Mouse (Mus musculus): ENCODE results near the gene Rab31.

Rab31 gene

GRCm38 (mm10) chr17:65703527-65704391, 68.8 kb downstream of the Rab31 start:
- in situ Hi-C loops (cut with MboI), result no loop called here

DNA sequence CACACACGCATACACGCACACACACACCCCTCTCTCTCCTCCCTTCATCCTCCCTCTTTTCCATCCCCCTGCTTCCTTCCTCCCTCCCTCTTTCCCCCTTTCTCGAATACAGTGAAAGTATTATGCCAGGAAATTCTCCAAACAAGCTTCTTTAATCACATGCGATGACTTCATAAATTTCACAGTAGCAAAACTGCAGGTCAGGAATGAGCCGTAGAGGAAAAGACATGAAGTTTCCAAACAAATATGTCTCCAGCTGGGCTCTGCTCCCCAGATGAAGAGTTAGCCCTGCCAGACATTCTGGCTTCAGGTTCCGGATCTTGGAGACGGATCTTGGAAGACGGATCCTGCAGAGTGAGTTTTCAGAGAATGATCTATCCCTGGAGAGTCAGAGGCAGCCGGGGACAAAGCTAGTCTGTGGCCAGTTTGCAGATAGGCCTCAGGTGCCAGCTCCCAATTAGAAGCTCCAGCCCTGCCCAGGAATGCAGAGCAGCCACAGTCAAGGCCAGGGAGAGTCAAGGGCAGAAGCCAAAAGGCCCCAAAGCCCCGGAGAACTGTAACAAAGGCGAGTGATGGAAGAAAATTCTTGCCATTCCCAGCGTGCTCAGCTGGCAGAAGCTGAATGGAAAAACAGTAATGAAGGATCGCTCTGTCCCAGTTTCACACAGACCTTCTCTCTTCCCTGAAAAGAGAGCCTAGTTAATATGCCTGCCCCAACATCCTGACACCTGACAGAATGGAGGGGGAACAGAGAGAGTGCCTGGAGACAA, 70.6 kb downstream of the Rab31 start:
- in situ Hi-C loops (cut with MboI), result no loop called here

- in situ Hi-C loops (cut with MboI), result no loop called here
Measured at GRCm38 (mm10) chr17:65701356-65701755, 71.2 kb downstream of the Rab31 start.

DNA sequence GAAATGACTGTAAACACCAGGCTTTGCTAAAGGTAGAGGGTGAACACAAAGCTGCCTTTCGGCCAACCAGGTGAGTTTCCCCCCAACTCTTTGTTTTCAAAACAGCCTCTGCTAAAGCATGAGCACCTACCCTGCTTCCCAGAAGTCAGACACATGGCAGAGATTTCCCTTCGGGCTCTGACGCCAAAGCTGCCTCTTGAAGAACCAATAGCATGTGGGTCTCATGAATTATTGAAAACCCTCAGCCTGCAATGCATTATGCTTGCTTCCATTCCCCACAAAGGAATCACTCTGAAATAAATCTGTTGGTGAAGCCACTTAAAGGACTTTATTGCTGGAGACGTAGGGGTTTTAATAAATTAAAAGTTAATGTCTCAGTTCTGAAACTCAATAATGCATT, 72.5 kb downstream of the Rab31 start:
- in situ Hi-C loops (cut with MboI), result no loop called here

DNA sequence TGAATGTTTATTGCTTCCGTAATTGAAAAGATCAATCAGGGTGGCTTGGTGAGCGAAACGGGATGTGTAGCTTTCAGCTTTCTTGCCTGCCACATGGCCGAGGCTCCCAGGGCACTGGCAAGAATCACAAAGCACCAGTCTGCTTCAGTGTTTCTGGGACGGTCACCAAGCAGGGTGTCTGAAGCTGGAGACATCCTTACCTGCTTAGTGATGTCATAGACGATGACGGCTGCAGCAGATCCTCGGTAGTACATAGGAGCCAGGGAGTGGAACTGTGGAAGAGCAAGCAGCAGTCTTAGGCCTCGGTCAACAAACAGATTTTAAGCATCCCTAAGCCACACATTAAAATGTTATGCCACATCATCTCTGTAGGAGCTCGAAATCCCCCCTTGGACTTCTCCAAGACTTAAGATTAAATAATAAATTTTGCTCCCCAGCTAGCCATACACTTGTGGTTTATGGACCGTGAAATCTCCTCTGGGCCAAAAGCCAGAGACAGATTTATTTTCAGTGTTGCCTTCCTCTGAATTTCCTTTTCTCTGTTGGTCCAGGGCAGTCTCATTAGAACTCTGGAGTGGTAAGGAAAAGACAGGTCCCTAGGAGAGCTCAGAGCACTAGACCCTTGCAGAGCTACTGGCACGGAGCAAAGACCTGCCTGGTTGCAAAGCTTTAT, 74.6 kb downstream of the Rab31 start:
- in situ Hi-C loops (cut with MboI), result no loop called here

DNA sequence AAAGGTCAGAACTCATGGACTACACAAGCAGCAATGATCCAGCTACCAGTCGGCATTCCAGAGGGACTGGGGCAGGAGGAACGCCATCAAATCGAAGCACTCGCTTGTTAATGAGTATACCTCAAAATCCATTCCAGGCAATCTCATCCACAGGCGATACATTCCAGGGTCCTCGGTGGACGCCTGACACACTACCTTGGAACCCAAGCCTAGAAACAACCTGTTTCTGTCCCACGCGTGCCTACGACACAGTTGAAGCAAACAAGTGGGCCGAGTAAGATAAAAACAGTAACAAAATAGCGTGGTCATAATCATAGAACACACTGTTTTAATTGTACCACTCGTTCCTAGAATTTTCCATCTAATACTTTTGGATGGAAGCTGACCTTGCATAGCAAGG, 75.6 kb downstream of the Rab31 start:
- in situ Hi-C loops (cut with MboI), result no loop called here

- in situ Hi-C loops (cut with MboI), result no loop called here
Measured at GRCm38 (mm10) chr17:65692276-65692675, 80.3 kb downstream of the Rab31 start.

DNA sequence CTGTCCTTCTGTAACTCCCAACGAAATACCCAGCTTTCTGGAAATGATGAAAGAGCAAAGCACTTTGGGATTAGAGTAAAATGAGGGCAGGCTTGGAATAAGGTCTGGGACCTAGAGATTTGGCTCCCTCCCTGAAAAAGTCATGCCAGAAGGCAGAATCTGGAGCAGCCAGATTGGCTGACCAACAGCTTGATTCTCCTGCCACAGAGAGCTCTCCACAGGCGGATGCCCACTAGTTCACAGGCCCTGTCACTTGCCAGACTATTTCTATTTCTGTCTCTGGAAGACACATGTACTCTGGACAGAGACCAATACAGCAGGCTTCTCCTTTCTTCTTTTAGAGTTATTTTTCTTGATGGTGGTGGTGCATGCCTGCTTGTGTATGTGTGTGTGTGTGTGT, 88.8 kb downstream of the Rab31 start:
- in situ Hi-C loops (cut with MboI), result no loop called here

GRCm38 (mm10) chr17:65683316-65683715, 89.2 kb downstream of the Rab31 start:
- in situ Hi-C loops (cut with MboI), result no loop called here

GRCm38 (mm10) chr17:65682071-65682680, 90.4 kb downstream of the Rab31 start:
- in situ Hi-C loops (cut with MboI), result no loop called here

GRCm38 (mm10) chr17:65681516-65681915, 91.0 kb downstream of the Rab31 start:
- in situ Hi-C loops (cut with MboI), result no loop called here

GRCm38 (mm10) chr17:65680801-65681412, 91.6 kb downstream of the Rab31 start:
- in situ Hi-C loops (cut with MboI), result no loop called here

DNA sequence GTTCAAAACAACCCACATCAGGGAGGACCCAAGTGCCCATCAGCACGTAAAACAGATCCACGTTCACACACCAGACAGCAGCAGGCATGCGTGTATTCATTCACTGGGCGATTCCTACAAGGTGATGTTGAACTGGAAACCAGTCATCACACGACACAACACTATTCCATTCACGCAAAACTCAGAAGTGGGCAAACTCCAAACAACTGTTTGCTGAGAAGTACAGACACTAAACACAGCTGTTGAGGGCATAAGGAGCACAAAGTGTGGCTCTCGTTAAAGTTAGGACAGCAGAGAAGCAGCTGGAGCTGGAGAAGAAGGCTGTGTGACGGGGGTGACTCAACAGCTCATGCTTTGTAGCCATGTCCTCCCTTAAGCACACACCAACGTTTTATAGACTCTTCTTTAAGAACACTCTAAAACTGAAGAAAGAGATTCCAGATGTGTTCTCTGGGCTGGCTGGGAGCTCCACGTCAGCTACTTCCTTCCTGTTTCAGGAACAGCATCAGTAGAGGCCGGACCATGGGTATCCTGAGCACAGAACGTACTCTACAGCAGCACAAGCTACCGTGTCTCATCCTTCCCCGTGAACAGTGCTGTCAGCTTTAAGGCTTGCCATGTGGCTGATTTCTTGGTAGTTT, 92.6 kb downstream of the Rab31 start:
- in situ Hi-C loops (cut with MboI), result no loop called here

- in situ Hi-C loops (cut with MboI), result no loop called here
Measured at GRCm38 (mm10) chr17:65677742-65678141, 94.8 kb downstream of the Rab31 start.

GRCm38 (mm10) chr17:65676536-65676935, 96.0 kb downstream of the Rab31 start:
- in situ Hi-C loops (cut with MboI), result no loop called here

DNA sequence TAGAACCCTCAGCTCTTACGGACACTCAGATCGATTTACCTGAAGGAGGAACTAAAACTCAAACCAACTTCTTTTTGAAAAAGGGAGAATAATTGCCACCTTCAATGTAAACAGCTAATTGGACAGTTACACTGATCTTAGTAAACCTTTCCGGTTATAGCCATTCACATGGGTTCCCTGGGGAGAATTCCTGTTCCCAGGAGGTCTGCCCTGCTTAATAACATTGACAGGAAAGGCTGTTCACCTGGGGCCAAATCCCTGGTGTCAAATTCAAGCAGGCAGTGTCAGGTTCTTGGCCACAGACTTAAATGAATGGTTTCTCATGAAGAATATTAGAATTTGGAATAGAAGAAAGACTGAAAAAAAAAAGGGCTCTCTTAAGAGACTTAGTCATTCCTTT, 96.6 kb downstream of the Rab31 start:
- in situ Hi-C loops (cut with MboI), result no loop called here

DNA sequence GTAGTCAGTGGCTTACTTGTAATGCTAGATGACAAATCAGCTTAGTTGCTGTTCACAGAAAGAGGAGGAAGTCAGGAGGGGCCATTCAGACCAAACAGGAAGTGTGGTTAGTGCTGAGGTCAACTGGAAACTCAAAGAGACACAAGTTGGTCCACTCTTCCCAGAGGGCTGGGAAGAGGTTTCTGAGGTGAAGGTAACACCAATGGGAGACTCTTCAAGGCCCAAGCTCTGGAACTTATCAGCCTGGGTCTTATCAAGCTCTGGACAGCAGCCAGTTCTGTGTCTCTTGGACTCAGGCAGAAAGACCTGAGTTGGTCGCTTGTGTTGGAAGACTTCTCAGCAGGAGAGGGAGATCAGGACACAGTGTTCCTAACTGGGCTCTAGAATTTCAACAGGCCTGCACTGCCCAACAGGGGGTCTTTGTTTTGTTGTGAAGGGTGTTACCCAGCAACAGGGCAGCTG, 97.8 kb downstream of the Rab31 start:
- in situ Hi-C loops (cut with MboI), result no loop called here

- in situ Hi-C loops (cut with MboI), result no loop called here
Measured at GRCm38 (mm10) chr17:65672926-65673325, 99.6 kb downstream of the Rab31 start.

DNA sequence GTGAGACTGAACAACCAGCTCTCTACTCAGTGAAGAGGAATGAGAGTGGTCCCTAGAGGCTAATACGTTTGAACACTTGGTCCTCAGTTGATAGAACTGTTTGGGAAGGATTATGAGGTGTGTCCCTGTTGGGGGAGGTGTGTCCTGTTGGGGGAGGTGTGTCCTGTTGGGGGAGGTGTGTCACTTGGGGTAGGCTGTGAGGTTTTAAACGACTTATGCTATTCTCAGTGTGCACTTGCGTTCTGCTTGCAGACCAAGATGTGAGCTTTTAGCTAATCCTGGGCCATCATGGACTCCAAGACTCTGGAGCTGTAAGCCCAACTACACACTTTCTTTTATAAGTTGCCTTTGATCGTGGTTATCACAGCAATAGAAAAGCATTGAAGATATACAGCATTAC, 103.5 kb downstream of the Rab31 start:
- in situ Hi-C loops (cut with MboI), result no loop called here

DNA sequence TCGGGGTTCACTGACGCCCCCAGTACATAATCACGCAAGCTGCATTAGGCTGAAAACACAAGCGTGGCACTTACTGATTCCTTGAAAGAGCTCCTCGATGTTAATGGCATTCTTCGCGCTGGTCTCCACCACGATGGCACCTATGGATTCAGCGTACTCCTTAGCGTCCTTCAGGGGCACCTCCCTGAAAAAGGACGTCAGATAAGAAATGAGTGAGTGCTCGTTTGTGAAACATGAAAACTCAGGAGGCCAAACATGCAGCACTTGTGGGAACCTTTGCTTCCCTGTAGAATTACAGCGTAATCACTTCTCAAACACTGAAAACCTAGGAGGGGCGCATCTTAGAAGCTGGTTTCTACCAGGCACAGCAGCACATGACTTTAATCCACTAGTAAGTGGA, 104.8 kb downstream of the Rab31 start:
- in situ Hi-C loops (cut with MboI), result no loop called here
